ENCODE assay signal across 8 mouse cellular contexts in the genomic region with DNA sequence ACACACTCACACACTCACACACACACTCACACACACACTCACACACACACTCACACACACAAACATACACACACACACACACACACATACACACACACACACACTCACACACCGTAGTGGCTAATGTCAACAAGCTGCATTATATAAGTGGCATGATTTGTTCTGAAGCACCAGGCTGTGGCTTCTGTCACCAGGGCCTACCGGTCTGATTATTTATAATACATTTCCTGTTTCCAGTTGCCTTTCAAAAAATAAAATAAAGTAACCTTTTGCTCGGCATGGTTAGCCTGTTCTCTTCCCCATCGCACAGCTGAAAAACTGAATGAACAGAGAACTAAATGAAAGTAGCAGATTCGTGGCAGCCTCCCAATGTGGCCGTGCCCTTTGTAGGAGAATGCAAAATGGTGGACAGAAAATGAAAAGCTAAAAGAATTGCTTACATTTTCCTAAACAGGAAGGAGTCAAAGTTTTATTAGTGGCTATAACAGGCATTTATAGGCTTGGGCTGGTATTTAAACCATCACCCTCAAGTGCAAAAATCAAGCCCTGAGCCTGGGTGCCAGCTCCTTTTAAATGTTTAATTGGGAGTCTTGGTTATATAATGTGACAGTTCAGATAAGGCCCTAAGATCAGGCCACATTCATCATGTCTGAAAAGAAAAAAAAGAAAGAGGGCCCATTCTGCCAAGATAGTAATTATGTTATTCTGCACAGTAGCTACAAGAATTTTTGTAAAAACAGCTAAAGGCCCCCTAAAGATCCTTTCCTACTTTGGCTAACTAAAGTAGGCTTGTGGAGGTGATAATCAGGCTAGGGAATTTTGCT. TPM values are rescaled to one million over a fixed set of nuclear protein-coding genes. Genes with fewer than 3 reads are reported as not detected.
DNase-seq lines count a peak whose midpoint lies in the region; ATAC-seq and TF ChIP-seq lines count a peak whose summit lies in the region.

No protein-coding gene starts in this region.

- peaks cover 7 to 8% of the 10 kb centered on the region in 2 experiments for H3K36me3 ChIP-seq in MEL (ENCODE audit: control insufficient read depth in 1 of 2, insufficient read depth in 2 of 2, low read length in 2 of 2)
- H3K36me3 ChIP-seq in heart, embryonic 15.5 days = peaks cover 21% of the 10 kb centered on the region
- peaks cover 15% of the 10 kb centered on the region; the same call in 1 of the 2 replicates for H3K36me3 ChIP-seq in neural tube, embryonic 14.5 days (ENCODE audit: control insufficient read depth, insufficient read depth, low read length)

- TF ChIP-seq CTCF in MEL (IDR thresholded peaks at IDR 0.05 in 2 of 3, conservative IDR thresholded peaks at IDR 0.05 in 1 of 3; ENCODE audit: control insufficient read depth in 1 of 3, insufficient read depth in 1 of 3, low read depth in 2 of 3, low read length in 3 of 3, poor library complexity in 1 of 3, severe bottlenecking in 1 of 3) = no peak

- peaks cover 0 to 12% of the 10 kb centered on the region in 2 experiments for H3K4me1 ChIP-seq in MEL (ENCODE audit: control insufficient read depth in 1 of 2, insufficient read depth in 2 of 2, low read length in 2 of 2)
- peaks cover 28% of the 10 kb centered on the region for H3K4me1 ChIP-seq in heart, embryonic 15.5 days (replicated peaks)
- peaks cover 18% of the 10 kb centered on the region; the same call in 1 of the 2 replicates for H3K4me1 ChIP-seq in neural tube, embryonic 14.5 days (ENCODE audit: control insufficient read depth, insufficient read depth, low read length)

- 26% methylated on average over 6 of the region's 6 CpGs for WGBS in heart, embryonic 15.5 days
- 20% methylated on average over 6 of the region's 6 CpGs for WGBS in neural tube, embryonic 14.5 days

- no peak for TF ChIP-seq RAD21 in MEL (IDR thresholded peaks at IDR 0.05; ENCODE audit: low read depth, low read length)

- peak overlapping the region; percentile 61 for H3K9ac ChIP-seq in MEL (ENCODE audit: control insufficient read depth, low read depth, low read length, poor library complexity, severe bottlenecking)
- H3K9ac ChIP-seq in heart, embryonic 15.5 days = peak overlapping the region; percentile 37
- peak overlapping the region; percentile 92 for H3K9ac ChIP-seq in neural tube, embryonic 14.5 days (replicated peaks; ENCODE audit: low read depth, low read length)

- no peak for ATAC-seq in heart, embryonic 15.5 days (replicated peaks; ENCODE audit: insufficient number of reproducible peaks, insufficient read depth, low FRiP score, low read depth)
- no peak for ATAC-seq in neural tube, embryonic 14.5 days (ENCODE audit: low read depth)
- ATAC-seq in erythroid progenitor cell, adult 5-6 weeks (replicated peaks; ENCODE audit: low FRiP score, poor library complexity, severe bottlenecking) = no peak

- peak overlapping the region; percentile 55 for H3K27ac ChIP-seq in MEL (ENCODE audit: control insufficient read depth, low read depth, low read length)
- H3K27ac ChIP-seq in heart, embryonic 15.5 days = peak overlapping the region; percentile 99
- peak overlapping the region; percentile 97 for H3K27ac ChIP-seq in neural tube, embryonic 14.5 days (ENCODE audit: low read depth, low read length)

- H3K27me3 ChIP-seq in MEL (ENCODE audit: control insufficient read depth in 1 of 2, insufficient read depth in 2 of 2, low read length in 2 of 2) = no peaks in the 10 kb centered on the region
- H3K27me3 ChIP-seq in heart, embryonic 15.5 days = no peaks in the 10 kb centered on the region
- H3K27me3 ChIP-seq in neural tube, embryonic 14.5 days (ENCODE audit: control insufficient read depth, insufficient read depth, low read length) = no peaks in the 10 kb centered on the region

- peaks cover 62% of the 10 kb centered on the region for H3K79me2 ChIP-seq in MEL (ENCODE audit: control insufficient read depth, insufficient read depth, low read length, poor library complexity)

- peak overlapping the region; percentile 45 to 97 for H3K4me3 ChIP-seq in MEL (ENCODE audit: control insufficient read depth in 1 of 2, insufficient read depth in 1 of 2, low read depth in 2 of 2, low read length in 2 of 2)
- H3K4me3 ChIP-seq in heart, embryonic 15.5 days = peak overlapping the region; percentile 82
- H3K4me3 ChIP-seq in neural tube, embryonic 14.5 days (ENCODE audit: low read depth, low read length) = peak overlapping the region; percentile 98

- no peaks in the 10 kb centered on the region for H3K9me3 ChIP-seq in MEL (replicated peaks; ENCODE audit: insufficient read depth, low read length)
- no peaks in the 10 kb centered on the region for H3K9me3 ChIP-seq in heart, embryonic 15.5 days (replicated peaks)
- H3K9me3 ChIP-seq in neural tube, embryonic 14.5 days (ENCODE audit: control insufficient read depth, low read length) = no peaks in the 10 kb centered on the region

- peak overlapping the region; percentile 86 for H3K4me2 ChIP-seq in heart, embryonic 15.5 days
- peak overlapping the region; percentile 84 for H3K4me2 ChIP-seq in neural tube, embryonic 14.5 days (ENCODE audit: low read depth, low read length)

- TF ChIP-seq POLR2A in MEL (IDR thresholded peaks at IDR 0.05; ENCODE audit: control insufficient read depth in 1 of 2, insufficient read depth in 1 of 2, low read depth in 1 of 2, low read length in 2 of 2, poor library complexity in 1 of 2) = no peak

- intact Hi-C loops in left cerebral cortex, postnatal 14 days (cut with DNase I) = loop anchor here (5.0 kb wide), 1 partner anchor 205 kb away; no protein-coding TSS in a partner anchor

- DNase-seq in A20 (ENCODE audit: low read depth, low spot score) = peak; percentile 63
- DNase-seq in MEL (ENCODE audit: low read depth, low spot score) = peak; percentile 48
- DNase-seq in kidney, postnatal 14 days = peak; percentile 41
- no peak for DNase-seq in left cerebral cortex, postnatal 14 days (ENCODE audit: low spot score in 2 of 2)
- DNase-seq in layer of hippocampus, adult 8-10 months (ENCODE audit: low spot score in 2 of 2) = no peak

- peak in 1 of 2 experiments; percentile 40; a peak in 1 of 4 replicates for TF ChIP-seq EP300 in MEL (IDR thresholded peaks at IDR 0.05; ENCODE audit: low read depth in 1 of 2, low read length in 2 of 2)

TF ChIP-seq in MEL, 35 proteins besides CTCF, POLR2A, EP300 and RAD21:
- TF ChIP-seq POLR2AphosphoS2 (IDR thresholded peaks at IDR 0.05; ENCODE audit: low read length) (no peak), UBTF (IDR thresholded peaks at IDR 0.05; ENCODE audit: borderline replicate concordance, insufficient read depth, low read depth, low read length) (no peak), TBP (IDR thresholded peaks at IDR 0.05; ENCODE audit: low read depth, low read length) (no peak), GATA1 (IDR thresholded peaks at IDR 0.05; ENCODE audit: low read depth, low read length) (peak; percentile 45; the same call in 1 of the 2 replicates), MEF2A (IDR thresholded peaks at IDR 0.05; ENCODE audit: extremely low read depth, insufficient replicate concordance, low read depth, low read length, poor library complexity, severe bottlenecking) (no peak), NRF1 (IDR thresholded peaks at IDR 0.05; ENCODE audit: insufficient read depth, low read depth, low read length, poor library complexity, severe bottlenecking) (no peak), ZNF384 (IDR thresholded peaks at IDR 0.05; ENCODE audit: low read depth, low read length) (peak; percentile 77), KAT2A (conservative IDR thresholded peaks at IDR 0.05; ENCODE audit: low read depth, low read length) (no peak), ZMIZ1 (IDR thresholded peaks at IDR 0.05; ENCODE audit: low read depth, low read length) (no peak; the same call in 1 of the 2 replicates), ETS1 (IDR thresholded peaks at IDR 0.05; ENCODE audit: low read depth, low read length) (0 out of 2 replicates have a peak, but pooled peaks have one; percentile 7), SIN3A (IDR thresholded peaks at IDR 0.05; ENCODE audit: low read length) (0 out of 2 replicates have a peak, but pooled peaks have one; percentile 52)

RNA-seq across cellular contexts. Expression of gene Trib2, which starts 4.4 kb away (rescaled TPM):
- 42.1 and 53.8 TPM in 2 replicates for total RNA-seq in MEL (2012; rRNA removed)
- polyA plus RNA-seq in MEL (2012; ENCODE audit: insufficient read depth in 1 of 2, insufficient read length in 2 of 2, low read depth in 1 of 2, low replicate concordance in 2 of 2, missing spikeins in 1 of 2) = 10 to 100 TPM; 20.1 to 80.6 TPM
- polyA plus RNA-seq in heart, embryonic 15.5 days (2015; fragmentation: Nextera tagmentation; extraction: Ambion mirVana) = 44.9 and 48.3 TPM in 2 replicates
- 145 and 166 TPM in 2 replicates for polyA plus RNA-seq in neural tube, embryonic 14.5 days (2014; fragmentation: Nextera tagmentation; extraction: Ambion mirVana)
- 10 to 100 TPM; 59.4 to 65.2 TPM for total RNA-seq in left cerebral cortex, postnatal 14 days (2021)
- total RNA-seq in layer of hippocampus, adult 8-10 months (2022) = 10 to 100 TPM; 27.4 to 35.4 (median 30.8) TPM
- 4.3 and 8.0 TPM in 2 replicates for total RNA-seq in erythroid progenitor cell, adult 5-6 weeks (2015; ENCODE audit: low replicate concordance)
- 4.5 and 5.3 TPM in 2 replicates for total RNA-seq in erythroid progenitor cell, adult 5-6 weeks (2017; ENCODE audit: low replicate concordance)

Comparison
In these comparisons a context has a peak if more than half of its experiments do, and no peak if none do; other contexts are left out.
1. DNase-seq: peak in A20 (single experiment), MEL (single experiment) and kidney, postnatal 14 days (single experiment); none in left cerebral cortex, postnatal 14 days (0 of 2) and layer of hippocampus, adult 8-10 months (0 of 2).
2. H3K9ac ChIP-seq: peak in every context shown above with its lines; median percentile 92 in neural tube, embryonic 14.5 days; 61 in MEL; 37 in heart, embryonic 15.5 days.
3. Peak in every context shown above with its lines, with median percentiles within 50 percentile points of each other: H3K27ac ChIP-seq and H3K4me3 ChIP-seq.